Mouse (Mus musculus) gastrocnemius, postnatal 10 days (tissue): ENCODE results near the gene Gabpb1. TPM values are rescaled to one million over a fixed set of nuclear protein-coding genes. Genes with fewer than 3 reads are reported as not detected.

Source experiments
- DNase-seq: peaks from one replicate; pipeline ENCODE4 v3.0.0; 2021; ENCODE audit warnings: mixed read lengths
- total RNA-seq, 2 experiments: library from RNA; stranded (reverse); gene quantifications; 2 replicates each; pipeline ENCODE4 v1.2.3; 2021

Gabpb1 gene
- total RNA-seq, 2 experiments from 2014 or later = 12.7 to 16.6 TPM

- no peak for DNase-seq
Measured at GRCm38 (mm10) chr2:126596347-126597072, 79.6 kb downstream of the Gabpb1 start.

- peak; percentile 74 for DNase-seq
Measured at GRCm38 (mm10) chr2:126593831-126594610, 82.1 kb downstream of the Gabpb1 start.

GRCm38 (mm10) chr2:126591304-126591703 lies 84.8 kb downstream of the Gabpb1 start:
- no peak for DNase-seq

- no peak for DNase-seq
Measured at GRCm38 (mm10) chr2:126587468-126587867, 88.7 kb downstream of the Gabpb1 start.

- no peak for DNase-seq
Measured at GRCm38 (mm10) chr2:126584621-126585369, 91.3 kb downstream of the Gabpb1 start.

- no peak for DNase-seq
Measured at GRCm38 (mm10) chr2:126583960-126584359, 92.2 kb downstream of the Gabpb1 start.

GRCm38 (mm10) chr2:126579282-126579681 lies 96.9 kb downstream of the Gabpb1 start:
- DNase-seq = no peak

Other genes with a start within 250 kb of the Gabpb1 start
- gene Atp8b4, start 175.7 kb downstream of the Gabpb1 start, total RNA-seq = under 1 TPM; 0.49 to 0.99 TPM
- gene Slc27a2, start 123.9 kb downstream of the Gabpb1 start, total RNA-seq = under 1 TPM in 1 of 2 experiments, not detected in 1; 0.56 TPM
- gene Hdc, start 57.0 kb downstream of the Gabpb1 start, total RNA-seq = 1 to 10 TPM in 1 of 2 experiments, under 1 TPM in 1; 0.85 to 1.5 TPM
- 10 to 100 TPM; 19.8 to 24.8 TPM for gene Usp8, start 31.0 kb upstream of the Gabpb1 start, total RNA-seq
- not detected for gene Usp50, start 107.1 kb upstream of the Gabpb1 start, total RNA-seq
- gene Trpm7, start 199.9 kb upstream of the Gabpb1 start, total RNA-seq = 10 to 100 TPM; 27.2 to 37.3 TPM